ENCODE assay signal across 8 mouse cellular contexts in the genomic region with DNA sequence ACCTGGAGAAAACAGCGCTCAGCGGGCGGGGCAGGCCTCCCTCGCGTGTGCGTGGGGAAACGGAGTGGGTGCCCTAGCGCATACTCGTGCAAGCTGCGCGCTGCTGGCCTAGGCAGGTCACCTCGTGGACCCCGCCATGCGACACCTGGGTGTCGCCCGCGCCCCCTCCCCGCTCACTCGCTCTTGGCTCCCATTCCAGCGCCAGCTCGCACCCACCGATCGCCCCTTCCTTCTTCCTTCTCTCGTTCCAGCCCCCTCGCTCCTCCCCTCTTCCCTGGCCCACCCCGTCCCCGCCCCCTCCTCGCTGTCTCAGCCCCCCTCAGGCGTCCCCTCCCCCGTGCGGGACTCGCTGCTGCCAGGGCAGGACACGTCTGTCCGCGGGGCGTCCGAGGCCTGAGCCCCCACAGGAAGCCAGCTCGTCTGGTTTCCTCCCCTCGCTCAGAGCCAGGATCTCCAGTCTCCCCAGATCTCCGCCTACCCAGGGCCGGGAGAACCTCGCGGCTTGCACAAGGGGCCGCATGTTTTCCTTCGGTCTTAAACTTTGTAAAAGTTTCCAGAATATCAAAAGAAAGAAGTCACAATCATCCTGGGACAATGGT. TPM values are rescaled to one million over a fixed set of nuclear protein-coding genes. Genes with fewer than 3 reads are reported as not detected.
DNase-seq lines count a peak whose midpoint lies in the region; ATAC-seq and TF ChIP-seq lines count a peak whose summit lies in the region.

No protein-coding gene starts in this region.

- 1% methylated on average over 43 of the region's 45 CpGs for whole genome bisulfite sequencing in heart, embryonic 12.5 days
- 1% methylated on average over 36 of the region's 45 CpGs for WGBS in cerebellum, adult 2 months

- peaks cover 53% of the 10 kb centered on the region for H3K27me3 ChIP-seq in erythroblast, embryonic 14.5 days (ENCODE audit: control insufficient read depth)
- 0 out of 2 replicates have a peak, but pooled peaks cover 11% of the 10 kb centered on the region for H3K27me3 ChIP-seq in heart, embryonic 12.5 days (replicated peaks)
- no peaks in the 10 kb centered on the region for H3K27me3 ChIP-seq in testis, adult 2 months (ENCODE audit: control insufficient read depth, insufficient read depth, low read length)
- peaks cover 4% of the 10 kb centered on the region; the same call in 1 of the 2 replicates for H3K27me3 ChIP-seq in cerebellum, adult 2 months (ENCODE audit: control insufficient read depth, insufficient read depth, low read length)

- no peaks in the 10 kb centered on the region for H3K4me1 ChIP-seq in erythroblast, embryonic 14.5 days (ENCODE audit: control insufficient read depth)
- H3K4me1 ChIP-seq in cortical plate, adult 2 months (ENCODE audit: control insufficient read depth, insufficient read depth, low read length): no peaks in the 10 kb centered on the region
- H3K4me1 ChIP-seq in heart, embryonic 12.5 days (replicated peaks): peaks cover 59% of the 10 kb centered on the region
- H3K4me1 ChIP-seq in testis, adult 2 months (ENCODE audit: control insufficient read depth, insufficient read depth, low read length): peaks cover 5% of the 10 kb centered on the region
- H3K4me1 ChIP-seq in cerebellum, adult 2 months (ENCODE audit: control insufficient read depth, insufficient read depth, low read length): no peaks in the 10 kb centered on the region; the same call in 1 of the 2 replicates

- H3K4me3 ChIP-seq in erythroblast, embryonic 14.5 days (replicated peaks): peak overlapping the region; percentile 42
- peak overlapping the region; percentile 29; the same call in 1 of the 2 replicates for H3K4me3 ChIP-seq in cortical plate, adult 2 months (ENCODE audit: insufficient read depth, low read length)
- peak overlapping the region; percentile 70 for H3K4me3 ChIP-seq in heart, embryonic 12.5 days
- peak overlapping the region; percentile 68 for H3K4me3 ChIP-seq in testis, adult 2 months (ENCODE audit: control insufficient read depth, low read depth, low read length)
- H3K4me3 ChIP-seq in cerebellum, adult 2 months (replicated peaks; ENCODE audit: insufficient read depth, low read depth, low read length): no peak overlapping the region

- H3K9me3 ChIP-seq in erythroblast, embryonic 14.5 days (ENCODE audit: control insufficient read depth, low read length): no peaks in the 10 kb centered on the region
- no peaks in the 10 kb centered on the region for H3K9me3 ChIP-seq in heart, embryonic 12.5 days (replicated peaks)

- no peak for TF ChIP-seq POLR2A in cortical plate, adult 2 months (IDR thresholded peaks at IDR 0.05; ENCODE audit: extremely low read depth, insufficient read depth, low read length)
- TF ChIP-seq POLR2A in testis, adult 2 months (IDR thresholded peaks at IDR 0.05; ENCODE audit: control insufficient read depth, low read depth, low read length): no peak
- no peak for TF ChIP-seq POLR2A in cerebellum, adult 2 months (IDR thresholded peaks at IDR 0.05; ENCODE audit: borderline replicate concordance, insufficient read depth, low read length)

- H3K36me3 ChIP-seq in erythroblast, embryonic 14.5 days (ENCODE audit: control insufficient read depth): no peaks in the 10 kb centered on the region
- H3K36me3 ChIP-seq in heart, embryonic 12.5 days: peaks cover 16% of the 10 kb centered on the region
- no peaks in the 10 kb centered on the region for H3K36me3 ChIP-seq in testis, adult 2 months (ENCODE audit: control insufficient read depth, insufficient read depth, low read length)

- peak; percentile 80 for DNase-seq in kidney, postnatal 14 days
- DNase-seq in cerebellum, adult 2 months: no peak

- ATAC-seq in erythroblast, adult 5-6 weeks (replicated peaks; ENCODE audit: low FRiP score, poor library complexity, severe bottlenecking): no peak
- peak; percentile 82 for ATAC-seq in heart, embryonic 12.5 days (ENCODE audit: insufficient number of reproducible peaks, low FRiP score)
- peak; percentile 33 for ATAC-seq in megakaryocyte, adult 5-6 weeks (ENCODE audit: poor library complexity, severe bottlenecking)

- peak overlapping the region; percentile 80 for H3K9ac ChIP-seq in heart, embryonic 12.5 days

- no peak for TF ChIP-seq CTCF in cortical plate, adult 2 months (IDR thresholded peaks at IDR 0.05; ENCODE audit: extremely low read depth, insufficient read depth, low read length)
- no peak for TF ChIP-seq CTCF in testis, adult 2 months (IDR thresholded peaks at IDR 0.05; ENCODE audit: control insufficient read depth, insufficient read depth, insufficient replicate concordance, low read depth, low read length)
- no peak for TF ChIP-seq CTCF in cerebellum, adult 2 months (IDR thresholded peaks at IDR 0.05; ENCODE audit: borderline replicate concordance, insufficient read depth, low read depth, low read length)

- no peak overlapping the region for H3K27ac ChIP-seq in cortical plate, adult 2 months (ENCODE audit: insufficient read depth, low read length)
- H3K27ac ChIP-seq in heart, embryonic 12.5 days (ENCODE audit: poor library complexity, severe bottlenecking): peak overlapping the region; percentile 79
- no peak overlapping the region for H3K27ac ChIP-seq in testis, adult 2 months (ENCODE audit: control insufficient read depth, insufficient read depth, low read depth, low read length)
- H3K27ac ChIP-seq in cerebellum, adult 2 months (ENCODE audit: insufficient read depth, low read length): no peak overlapping the region

- peak overlapping the region; percentile 80 for H3K4me2 ChIP-seq in heart, embryonic 12.5 days

RNA-seq across cellular contexts. Expression of gene Mdfi, which starts 1.4 kb away (rescaled TPM):
- 0.03 and 0.08 TPM in 2 replicates for polyA plus RNA-seq in erythroblast, embryonic 14.5 days (2012)
- total RNA-seq in erythroblast, adult 5-6 weeks (2015; ENCODE audit: low replicate concordance): not detected in 2 replicates
- not detected in 2 replicates for total RNA-seq in erythroblast, adult 5-6 weeks (2017; ENCODE audit: low replicate concordance)
- polyA plus RNA-seq in cortical plate, adult 2 months (2012; rRNA removed): 1.5 and 2.1 TPM in 2 replicates
- polyA plus RNA-seq in heart, embryonic 12.5 days (2016; fragmentation: Nextera tagmentation; extraction: Ambion mirVana): 11.1 and 11.2 TPM in 2 replicates
- total RNA-seq in megakaryocyte, adult 5-6 weeks (2015): not detected in 2 replicates
- not detected in 2 replicates for total RNA-seq in megakaryocyte, adult 5-6 weeks (2017)
- polyA plus RNA-seq in testis, adult 2 months (2012; rRNA removed): 2.0 and 2.1 TPM in 2 replicates
- polyA plus RNA-seq in cerebellum, adult 2 months (2012; rRNA removed): 24.1 and 32.5 TPM in 2 replicates
